Mouse (Mus musculus) brain, embryonic 14.5 days (tissue): ENCODE results near the gene Gm29609. TPM values are rescaled to one million over a fixed set of nuclear protein-coding genes. Genes with fewer than 3 reads are reported as not detected.

Source experiments
- DNase-seq: peaks from one replicate; pipeline ENCODE4 v3.0.0-alpha.2; 2011; ENCODE audit warnings: low read depth
- CTCF ChIP-seq: fragments of 200-500 bp; IDR thresholded peaks from 2 replicates; pipeline ENCODE4 v1.5.1; 2012; ENCODE audit warnings: inconsistent platforms, mild to moderate bottlenecking, moderate library complexity, borderline replicate concordance; ENCODE audit not compliant: insufficient read depth, insufficient read length; ENCODE audit errors: extremely low read depth
- POLR2A ChIP-seq: fragments of 200-500 bp; IDR thresholded peaks from 2 replicates; pipeline ENCODE4 v1.6.1; 2012; ENCODE audit warnings: mild to moderate bottlenecking, inconsistent platforms, borderline replicate concordance; ENCODE audit not compliant: poor library complexity, insufficient read depth, insufficient read length, severe bottlenecking; ENCODE audit errors: extremely low read depth
- polyA plus RNA-seq: library from polyadenylated mRNA; depleted of rRNA; stranded (reverse); fragments of >200 nt; gene quantifications from 2 replicates; pipeline ENCODE4 v1.2.3, GENCODE M21; 2012

Gm29609 gene
- polyA plus RNA-seq, 1 experiment: 4.1 TPM

DNA sequence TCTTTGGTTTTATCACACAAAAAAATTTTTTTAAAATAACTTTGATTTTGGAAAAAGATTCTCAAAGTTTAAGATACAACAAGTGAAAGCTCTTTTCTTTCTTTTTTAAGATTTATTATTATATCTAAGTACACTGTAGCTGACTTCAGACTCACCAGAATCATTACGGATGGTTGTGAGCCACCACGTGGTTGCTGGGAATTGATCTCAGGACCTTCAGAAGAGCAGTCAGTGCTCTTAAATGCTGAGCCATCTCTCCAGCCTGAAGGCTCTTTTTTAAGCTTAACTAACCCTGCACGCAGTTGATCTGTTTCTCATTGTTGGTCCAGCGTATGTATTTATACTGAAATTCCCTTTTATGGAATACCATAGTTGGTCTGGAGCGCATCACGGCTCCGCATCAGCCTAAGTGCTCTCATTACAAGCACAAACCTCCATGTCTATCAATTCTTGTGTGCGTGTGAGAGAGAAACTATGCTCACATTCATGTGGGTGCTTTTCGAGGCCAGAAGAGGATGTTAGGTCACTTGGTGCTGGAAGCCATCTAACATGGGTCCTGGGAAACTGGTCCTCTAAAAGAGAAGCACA is 1.6 kb upstream of the Gm29609 start:
- DNase-seq: no peak
- TF ChIP-seq CTCF: no peak
- TF ChIP-seq POLR2A: no peak

DNA sequence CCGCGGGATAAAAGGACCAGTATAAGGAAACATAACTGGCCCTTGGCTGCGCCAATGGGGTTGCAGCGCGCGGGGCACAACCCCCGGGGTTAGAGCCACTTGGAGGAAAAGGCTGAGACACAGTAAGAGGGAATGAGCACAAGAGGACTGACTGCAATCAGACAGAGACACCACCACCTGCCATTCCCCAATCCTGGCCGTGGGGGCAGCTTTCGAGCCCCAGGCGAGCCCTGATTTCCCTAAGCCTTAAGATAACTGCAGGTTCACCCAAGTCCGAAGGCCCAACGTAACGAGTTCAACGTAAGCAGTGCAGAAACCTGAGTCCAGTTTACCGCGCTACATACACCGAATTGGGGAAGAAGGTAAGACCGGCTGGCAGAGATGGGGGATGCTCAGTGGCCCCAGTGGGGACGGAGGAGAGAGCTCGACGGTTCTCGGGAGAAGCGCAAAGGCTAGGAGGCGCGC is 378 bp downstream of the Gm29609 start:
- no peak for DNase-seq
- TF ChIP-seq CTCF (no peak), POLR2A (no peak)

DNA sequence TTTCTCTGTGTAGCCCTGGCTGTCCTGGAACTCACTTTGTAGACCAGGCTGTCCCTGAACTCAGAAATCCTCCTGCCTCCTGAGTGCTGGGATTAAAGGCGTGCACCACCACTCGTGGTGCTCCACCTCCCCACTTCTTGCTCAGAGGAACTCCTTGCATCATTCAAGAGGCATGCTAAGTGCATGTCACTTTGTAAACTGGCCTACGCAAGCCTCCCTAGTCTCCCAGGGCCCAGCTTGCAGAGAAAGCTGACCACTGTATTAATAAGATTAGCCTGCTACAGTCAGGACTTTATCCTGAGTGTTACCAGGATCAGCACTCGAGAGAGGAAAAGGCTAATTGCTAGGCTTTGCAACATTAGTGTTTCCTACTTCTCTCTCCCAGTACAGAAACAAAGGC is 11.1 kb downstream of the Gm29609 start:
- TF ChIP-seq POLR2A: no peak
- no peak for DNase-seq

DNA sequence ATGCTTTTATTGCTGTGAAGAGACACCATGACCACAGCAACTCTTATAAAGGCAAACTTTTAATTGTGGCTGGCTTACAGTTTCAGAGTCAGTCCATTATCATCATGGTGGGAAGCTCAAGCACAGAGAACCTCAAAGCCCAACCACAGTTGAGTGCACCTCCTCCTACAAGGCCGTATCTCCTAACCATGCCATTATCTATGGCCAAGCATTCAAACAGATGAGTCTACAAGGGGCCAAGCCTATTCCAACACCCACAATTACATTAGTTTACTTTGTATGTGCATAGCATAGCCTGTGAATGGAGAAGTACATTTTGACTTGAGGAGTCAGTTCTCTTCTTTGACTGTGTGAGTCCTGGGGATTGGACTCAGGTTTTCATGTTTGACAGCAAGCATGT is 14.8 kb downstream of the Gm29609 start:
- no peak for DNase-seq
- TF ChIP-seq CTCF (no peak), POLR2A (no peak)

DNA sequence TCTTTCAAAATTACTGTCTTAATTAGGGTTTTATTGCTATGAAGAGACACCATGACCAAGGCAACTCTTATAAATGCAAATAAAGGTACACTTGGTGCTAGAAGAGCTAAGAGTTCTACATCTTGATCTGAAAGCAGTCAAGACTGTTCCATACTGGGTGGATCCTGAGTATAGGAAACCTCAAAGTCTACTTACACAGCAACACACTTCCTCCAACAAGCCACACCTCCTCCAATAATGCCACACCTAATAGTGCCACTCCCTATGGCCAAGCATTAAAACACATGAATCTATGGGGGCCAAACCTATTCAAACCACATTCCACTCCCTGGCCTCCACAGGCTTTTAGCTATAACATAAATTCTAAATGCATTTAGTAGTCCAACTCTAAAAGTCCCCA is 17.2 kb downstream of the Gm29609 start:
- no peak for TF ChIP-seq CTCF
- TF ChIP-seq POLR2A: no peak
- DNase-seq: no peak

DNA sequence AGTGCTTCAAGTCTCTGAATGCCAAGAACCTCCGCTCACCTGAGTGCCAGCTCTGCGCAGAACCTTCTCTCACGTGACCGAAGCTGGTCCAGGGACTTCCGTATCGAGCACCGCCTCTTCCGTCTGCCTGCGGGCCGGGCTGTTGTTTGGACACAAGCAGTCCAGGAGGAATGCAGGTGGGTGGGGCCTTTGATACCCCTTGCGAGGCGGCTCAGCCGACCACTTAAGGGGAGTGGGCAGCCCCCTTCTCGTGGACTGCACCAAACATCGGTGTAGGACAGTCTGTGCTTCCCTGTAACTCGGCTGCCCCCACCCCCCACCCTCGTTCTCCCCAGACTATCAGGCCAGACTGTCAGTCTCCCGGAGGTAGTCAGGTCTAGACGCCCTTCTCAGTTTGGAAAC is 25.6 kb downstream of the Gm29609 start, which contains the start of gene Mpv17:
Gene Mpv17 (minus strand): TSS at position 100 of the 402 bp plus-strand sequence.
- TF ChIP-seq POLR2A: peak; percentile 63; the same call in 1 of the 2 replicates
- TF ChIP-seq CTCF: no peak
- DNase-seq: peak; percentile 95

DNA sequence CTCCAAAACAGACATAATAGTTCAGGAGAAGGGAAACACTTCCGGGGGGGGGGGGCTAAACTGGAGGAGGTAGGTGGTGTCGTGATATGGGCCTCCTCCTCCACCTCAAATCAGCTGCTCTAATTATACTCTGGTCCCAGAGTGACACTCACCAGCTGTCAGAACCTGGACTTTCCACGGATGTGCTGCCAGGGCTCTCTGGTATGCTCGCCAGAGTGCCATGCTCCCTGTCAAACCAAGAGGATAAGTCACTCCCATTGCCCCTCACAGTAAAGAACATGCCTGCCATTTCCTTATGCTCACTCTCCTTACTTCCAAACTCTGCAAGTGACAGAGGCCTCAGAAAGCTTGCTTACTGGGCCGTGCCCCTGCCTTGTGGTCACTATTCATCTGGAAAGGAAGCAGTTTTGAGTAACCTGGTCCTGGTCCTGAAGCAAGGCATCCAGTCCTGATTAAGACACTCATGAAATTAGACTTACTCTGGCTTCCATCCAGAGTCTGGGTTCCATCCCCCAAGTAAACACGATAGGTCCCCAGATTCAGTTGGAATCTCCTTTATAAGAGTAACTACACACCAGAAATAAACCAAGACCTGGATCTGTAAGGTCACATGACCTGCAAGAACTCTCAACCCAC is 26.1 kb downstream of the Gm29609 start:
- DNase-seq: no peak
- TF ChIP-seq CTCF (no peak), POLR2A (no peak)

DNA sequence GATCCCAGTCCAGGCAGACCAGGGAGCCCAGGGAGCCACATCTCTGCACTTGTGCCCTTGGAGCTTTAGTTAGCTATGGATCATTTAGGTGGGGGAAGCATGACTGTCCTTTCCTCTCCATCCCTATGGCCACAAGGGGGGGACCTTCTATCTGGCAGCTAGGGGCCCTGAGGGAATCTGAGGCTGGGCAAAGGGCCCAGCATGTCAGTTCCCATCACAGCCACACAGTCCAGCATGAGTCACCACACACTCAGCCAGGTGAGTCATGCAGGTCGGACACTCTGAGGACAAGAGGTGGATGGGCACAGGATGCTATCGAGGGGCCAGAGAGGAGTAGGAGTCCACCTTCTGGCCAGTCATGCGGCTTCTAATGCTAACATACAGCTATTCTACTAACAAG is 28.0 kb downstream of the Gm29609 start:
- TF ChIP-seq POLR2A: no peak
- TF ChIP-seq CTCF: no peak
- DNase-seq: no peak

DNA sequence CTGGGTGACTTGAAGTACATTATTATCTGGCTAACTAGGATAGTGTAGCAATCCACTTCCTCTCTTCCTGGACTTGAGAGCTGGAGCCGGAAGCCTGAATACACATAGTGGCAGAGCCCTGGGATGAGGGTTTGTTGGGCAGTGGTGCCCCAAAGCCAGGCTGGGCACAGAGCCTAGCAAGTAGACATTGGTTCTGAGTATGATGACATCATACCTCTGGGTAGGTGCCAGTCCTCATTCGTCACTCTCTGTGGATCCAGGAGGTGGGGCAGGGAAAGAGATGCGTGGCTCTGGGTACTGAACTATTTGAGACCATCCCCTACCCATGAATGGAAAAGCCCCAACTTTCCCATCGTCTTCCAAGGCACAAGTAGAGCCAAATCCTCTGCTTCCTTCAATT is 29.9 kb downstream of the Gm29609 start:
- DNase-seq: no peak
- TF ChIP-seq CTCF (no peak), POLR2A (no peak)

DNA sequence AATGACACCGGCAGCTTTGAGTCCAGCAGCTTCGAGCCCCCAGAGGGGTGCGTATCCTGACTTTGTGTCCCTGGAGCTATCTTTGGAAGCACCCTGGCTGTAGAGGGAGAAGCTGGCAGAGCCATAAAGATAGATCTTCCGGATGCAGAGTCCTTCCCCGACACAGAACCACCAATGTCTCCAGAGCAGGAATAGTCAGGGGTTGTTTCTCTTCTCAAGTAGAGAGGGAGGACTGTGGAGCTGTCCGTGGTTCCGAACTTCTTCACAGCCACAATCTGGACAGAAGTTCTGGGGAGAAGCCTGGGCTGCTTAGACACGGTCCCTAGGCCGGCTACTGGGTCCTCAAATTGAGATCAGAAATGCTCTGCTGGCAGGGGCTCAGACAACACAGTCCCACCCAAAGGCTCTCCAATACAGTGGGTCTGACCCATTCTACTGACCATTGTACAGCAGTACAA is 40.7 kb downstream of the Gm29609 start:
- DNase-seq: no peak

DNA sequence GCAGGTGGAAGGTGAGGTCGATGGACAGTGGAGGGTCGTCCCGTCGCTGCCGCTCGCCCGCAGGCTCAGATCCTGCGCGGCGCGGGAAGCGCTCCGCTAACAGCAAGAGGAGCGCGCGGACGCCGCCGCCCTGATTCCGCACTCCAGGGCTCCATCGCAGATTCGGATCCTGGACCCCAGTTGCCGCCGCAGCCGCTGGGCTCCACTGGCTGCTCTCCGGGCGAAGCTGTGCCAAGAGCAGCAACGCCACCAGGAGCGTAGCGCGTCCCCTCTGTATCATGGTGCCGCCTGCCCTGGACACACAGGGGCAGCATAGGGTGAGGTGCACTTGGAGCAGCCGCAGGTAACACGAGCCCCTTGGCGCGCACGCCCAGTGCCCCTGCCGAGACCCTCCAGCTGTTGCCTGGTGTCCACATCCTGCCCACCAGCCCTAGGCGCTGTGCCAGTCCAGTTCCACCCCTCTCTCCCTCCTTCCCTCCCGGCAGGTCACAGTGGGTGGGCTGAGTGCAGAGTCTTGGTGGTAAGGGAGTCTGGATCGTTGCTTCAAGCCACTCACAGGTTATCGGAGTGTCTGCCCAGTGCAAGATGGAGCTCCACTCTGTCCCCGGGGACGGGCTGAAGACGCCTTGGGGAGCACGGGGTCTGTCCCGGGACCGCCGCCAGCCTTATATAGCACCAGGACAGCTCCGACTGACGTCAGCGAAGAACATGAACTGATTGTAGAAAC is 41.3 kb downstream of the Gm29609 start, which contains the start of gene Ucn:
Gene Ucn (minus strand): TSS at position 589 of the 727 bp plus-strand sequence.
- TF ChIP-seq CTCF (no peak), POLR2A (no peak)
- peak; percentile 3 for DNase-seq

More for the DNA sequence above, 40.7 kb downstream of the Gm29609 start:
- no peak for TF ChIP-seq POLR2A
